Mouse (Mus musculus) liver, embryonic 14.5 days (tissue): ENCODE measurements around the gene Aqp11.

Experiments used
- CTCF ChIP-seq: IDR thresholded peaks from 2 replicates; pipeline ENCODE4 v1.5.1; 2016; ENCODE audit warnings: antibody characterized with exemption, low read depth, control low read depth
- EP300 ChIP-seq: IDR thresholded peaks from 2 replicates; pipeline ENCODE4 v1.6.1; 2016; ENCODE audit warnings: antibody characterized with exemption, low read depth

GRCm38 (mm10) chr7:97769020-97769419 is 30.9 kb upstream of the Aqp11 start:
- no peak for TF ChIP-seq CTCF
- no peak for TF ChIP-seq EP300
